Mouse (Mus musculus) left cerebral cortex, postnatal 25 days (tissue): ENCODE data around the gene Slc1a3. TPM values are rescaled to one million over a fixed set of nuclear protein-coding genes. Genes with fewer than 3 reads are reported as not detected.
A peak's percentile ranks its signal among the peaks of the same experiment; 100 is the strongest.

Experiments
- DNase-seq, 2 experiments: peaks; one replicate each; pipeline ENCODE4 v3.0.0; 2022; ENCODE audit warnings: low spot score in 2 of 2, mixed read lengths in 1 of 2
- intact Hi-C: fragments of 180-260 bp; cut with DNase I; formaldehyde crosslinking; loops from one replicate; pipeline ENCODE4 v1.15.1; 2025
- total RNA-seq, 2 experiments: library from RNA; stranded (reverse); gene quantifications; 2 replicates each; pipeline ENCODE4 v1.2.3; 2021

Slc1a3 gene
- total RNA-seq: 100 to 1,000 TPM; 333 to 334 TPM

GRCm38 (mm10) chr15:8710146-8711006, at the start of gene Slc1a3:
TSS of gene Slc1a3 (minus strand) at chr15:8710764.
- intact Hi-C loops: no loop called here
- DNase-seq: peak; percentile 32 to 55

DNA sequence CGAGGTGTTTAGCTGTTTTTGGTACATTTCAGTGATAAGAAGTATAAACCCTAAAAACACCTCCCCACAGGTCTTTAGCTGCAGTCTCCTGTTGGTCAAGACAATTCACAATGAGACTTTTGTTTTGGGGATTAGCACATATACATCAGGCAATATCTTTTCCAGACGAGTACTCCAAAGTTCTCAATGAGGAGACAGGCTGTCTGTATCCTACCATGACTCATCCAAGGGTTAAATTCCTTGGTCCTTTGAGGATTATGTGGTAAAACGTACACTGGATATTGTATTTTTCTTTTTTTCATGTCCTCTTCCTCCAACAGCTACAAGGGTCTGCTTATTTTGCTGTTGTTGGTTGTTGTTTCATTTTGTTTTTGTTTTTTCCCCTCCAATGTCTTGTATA, 48.5 kb upstream of the Slc1a3 start:
- intact Hi-C loops: no loop called here
- DNase-seq: no peak

DNA sequence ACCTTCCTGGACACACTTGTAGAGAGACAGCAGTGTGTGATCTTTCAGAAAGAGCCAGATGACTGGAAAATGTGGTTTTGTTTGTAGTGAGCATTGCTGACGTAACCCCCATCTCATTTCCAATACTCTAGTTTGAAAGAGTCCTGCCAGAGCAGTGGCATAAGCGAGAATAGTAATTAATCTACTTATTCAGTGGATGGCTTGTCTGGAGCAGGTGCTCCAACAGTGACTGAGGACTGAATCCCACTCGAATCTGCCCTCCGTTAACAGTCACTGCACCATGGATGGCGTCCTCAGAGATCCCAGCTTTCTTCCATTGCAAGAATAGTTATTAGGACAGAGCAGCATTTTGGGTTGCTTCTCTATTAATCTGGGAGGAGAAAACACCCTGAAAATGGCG, 45.9 kb upstream of the Slc1a3 start:
- DNase-seq: no peak

GRCm38 (mm10) chr15:8749762-8750161, 39.2 kb upstream of the Slc1a3 start:
- intact Hi-C loops: no loop called here
- no peak for DNase-seq

More for the DNA sequence above, 45.9 kb upstream of the Slc1a3 start:
- intact Hi-C loops: no loop called here

DNA sequence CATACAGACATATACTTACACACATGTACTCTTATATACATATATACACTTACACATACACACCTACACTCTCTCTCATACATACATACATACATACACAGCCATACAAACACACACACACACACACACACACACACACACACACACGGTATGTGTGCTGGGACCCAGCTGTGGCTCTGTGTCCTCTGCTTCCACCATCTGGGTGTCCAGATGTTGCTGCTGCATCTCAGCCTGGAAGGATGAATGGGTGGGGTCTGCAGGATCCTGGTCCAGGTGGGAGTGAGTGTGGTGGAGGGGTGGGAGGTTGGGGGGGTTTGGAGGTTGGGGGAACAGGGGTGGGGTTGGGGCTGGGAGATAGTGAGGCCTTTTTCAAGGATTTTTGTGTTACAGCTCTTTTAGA, 38.2 kb upstream of the Slc1a3 start:
- no peak for DNase-seq
- intact Hi-C loops: no loop called here

- DNase-seq: peak in 1 of 2 experiments; percentile 12
- intact Hi-C loops: no loop called here
Observed at GRCm38 (mm10) chr15:8741593-8741992, 31.0 kb upstream of the Slc1a3 start.

GRCm38 (mm10) chr15:8740724-8741123, 30.2 kb upstream of the Slc1a3 start:
- intact Hi-C loops: no loop called here
- DNase-seq: peak in 1 of 2 experiments; percentile 64

- intact Hi-C loops: no loop called here
- no peak for DNase-seq
Observed at GRCm38 (mm10) chr15:8738156-8738555, 27.6 kb upstream of the Slc1a3 start.

DNA sequence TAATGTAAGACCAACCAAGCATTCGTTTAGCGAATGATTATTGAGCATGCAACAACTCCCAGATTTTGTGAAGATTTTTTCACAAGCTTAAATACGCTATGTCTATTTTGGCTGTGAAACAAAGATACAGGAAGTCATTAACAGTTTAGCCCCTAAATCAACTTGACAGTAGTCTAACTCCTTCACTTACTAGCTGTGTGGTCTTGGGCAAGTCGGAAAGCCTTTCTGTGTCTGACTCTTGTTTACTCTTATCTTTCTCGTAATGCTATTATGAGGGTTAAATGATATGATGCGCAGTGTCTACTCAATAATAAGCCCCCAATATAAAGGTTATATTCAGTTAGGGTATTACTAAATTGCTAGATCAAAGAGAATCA, 23.8 kb upstream of the Slc1a3 start:
- intact Hi-C loops: loop anchor here (1.0 kb wide), 1 partner anchor 27 kb away; no protein-coding TSS in a partner anchor
- no peak for DNase-seq

DNA sequence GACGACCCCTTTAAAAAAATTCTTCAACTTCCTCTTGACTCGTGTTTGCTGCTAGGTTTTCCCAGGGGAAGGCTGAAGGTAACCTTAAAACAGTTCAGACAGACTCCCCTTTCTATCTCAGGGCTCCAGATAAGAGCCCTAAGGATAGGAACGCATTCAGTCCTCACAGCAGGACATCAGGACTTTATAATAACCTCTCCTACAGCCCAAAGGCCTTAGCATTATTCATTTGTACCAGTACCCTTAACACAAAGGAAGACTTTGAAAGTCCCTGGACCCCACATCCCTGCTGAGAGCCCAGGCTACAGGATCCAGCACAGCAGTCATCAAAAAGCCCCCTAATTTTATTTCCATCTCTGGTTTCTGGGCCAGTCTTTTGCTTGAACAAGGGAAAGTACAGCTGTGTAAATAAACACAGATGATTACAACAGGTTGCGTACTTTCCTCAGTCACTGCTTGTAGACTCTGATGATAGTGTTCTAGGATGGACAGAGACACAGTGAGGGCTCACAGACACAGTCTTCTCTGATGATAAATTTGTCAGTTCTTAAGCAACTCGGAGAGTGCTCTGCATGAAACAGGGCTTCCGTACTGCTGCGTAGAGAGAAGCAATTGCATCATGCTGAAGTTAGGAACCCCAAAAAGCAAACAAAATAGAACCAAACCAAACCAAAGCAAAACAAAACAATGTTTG, 23.3 kb upstream of the Slc1a3 start:
- DNase-seq: no peak
- intact Hi-C loops: loop anchor here (1.0 kb wide), 1 partner anchor 27 kb away; no protein-coding TSS in a partner anchor

DNA sequence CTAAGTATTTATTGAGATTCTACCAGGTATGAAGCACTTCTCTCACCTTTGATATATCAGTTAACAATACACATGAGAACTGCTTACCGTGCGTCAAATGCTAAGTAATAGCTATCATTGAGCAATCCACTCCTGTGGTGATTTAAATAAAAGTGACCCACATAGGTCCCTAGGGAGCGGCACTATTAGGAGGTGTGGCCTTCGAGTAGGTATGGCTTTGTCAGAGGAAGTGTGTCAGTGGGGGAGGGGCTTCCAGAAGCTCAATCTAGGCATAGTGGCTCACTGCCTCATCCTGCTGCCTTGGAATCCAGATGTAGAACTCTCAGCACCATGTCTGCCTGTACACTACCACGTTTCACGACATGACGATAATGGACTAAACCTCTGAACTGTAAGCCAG, 18.3 kb upstream of the Slc1a3 start:
- DNase-seq: no peak
- intact Hi-C loops: no loop called here

DNA sequence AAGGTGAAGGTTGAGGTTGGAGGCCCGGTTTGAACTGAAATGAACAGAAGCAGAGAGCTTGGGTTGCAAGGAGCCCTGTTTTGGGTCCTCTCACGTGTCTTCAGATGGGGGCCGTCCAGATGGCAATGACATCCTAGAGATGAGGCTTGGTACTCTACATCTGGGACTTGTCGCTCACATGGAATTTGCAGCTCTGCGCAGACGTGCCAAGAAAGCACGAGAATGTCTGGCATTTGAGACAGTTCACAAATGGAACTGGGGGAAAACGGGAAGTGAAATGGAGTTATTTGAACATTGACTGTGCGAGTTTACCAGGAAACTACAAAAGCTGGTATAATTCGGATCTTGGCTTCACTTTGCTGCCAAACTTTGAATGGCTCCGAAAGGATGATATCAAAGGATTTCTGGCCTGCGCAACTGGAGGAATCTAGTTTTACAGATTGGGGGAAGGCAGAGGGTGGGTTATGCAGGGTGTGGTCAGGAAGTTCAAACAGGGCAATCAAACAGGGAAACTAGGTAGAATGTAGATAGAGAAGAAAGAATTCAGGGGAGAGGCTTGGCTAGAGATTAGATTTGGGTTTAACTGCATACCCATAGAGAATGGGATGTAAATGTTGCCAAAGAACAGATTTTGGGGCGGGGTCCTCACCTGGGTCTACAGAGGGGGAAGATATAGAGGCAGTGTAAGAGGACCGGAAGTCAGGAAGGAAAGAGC, 12.0 kb upstream of the Slc1a3 start:
- no peak for DNase-seq
- intact Hi-C loops: no loop called here

- no peak for DNase-seq
- intact Hi-C loops: no loop called here
Observed at GRCm38 (mm10) chr15:8721746-8722145, 11.2 kb upstream of the Slc1a3 start.

GRCm38 (mm10) chr15:8721005-8721404, 10.4 kb upstream of the Slc1a3 start:
- intact Hi-C loops: no loop called here
- DNase-seq: no peak

DNA sequence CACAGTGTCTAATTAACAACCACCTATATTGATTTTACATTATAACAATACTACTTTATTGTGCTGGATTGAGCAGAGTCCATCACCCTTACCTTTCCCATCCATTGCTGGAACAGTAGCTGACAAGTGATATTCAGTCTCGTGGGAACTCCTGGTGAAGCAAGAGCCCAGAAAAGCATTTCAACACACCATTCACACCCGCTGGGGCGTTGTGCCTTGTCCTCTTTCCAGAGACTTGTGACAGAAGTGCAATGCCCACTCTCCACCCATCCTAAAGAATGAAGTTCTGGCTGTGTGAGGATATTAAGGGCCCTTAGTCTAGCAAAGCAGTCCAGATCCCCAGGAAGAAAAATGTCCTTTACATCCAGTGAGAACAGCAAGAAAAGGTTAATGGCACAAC, 7.9 kb upstream of the Slc1a3 start:
- DNase-seq: no peak
- intact Hi-C loops: no loop called here

GRCm38 (mm10) chr15:8717021-8717571, 6.5 kb upstream of the Slc1a3 start:
- intact Hi-C loops: no loop called here
- no peak for DNase-seq

- intact Hi-C loops: no loop called here
- no peak for DNase-seq
Observed at GRCm38 (mm10) chr15:8716330-8716964, 5.9 kb upstream of the Slc1a3 start.

GRCm38 (mm10) chr15:8715666-8716065, 5.1 kb upstream of the Slc1a3 start:
- no peak for DNase-seq
- intact Hi-C loops: no loop called here

GRCm38 (mm10) chr15:8712433-8712984, 1.9 kb upstream of the Slc1a3 start:
- intact Hi-C loops: no loop called here
- no peak for DNase-seq
